Mouse (Mus musculus) testis, adult 2 months (tissue): ENCODE measurements around the gene Brms1.

Source experiments
- CTCF ChIP-seq: fragments of 200-500 bp; IDR thresholded peaks from 2 replicates; pipeline ENCODE4 v1.5.1; 2012; ENCODE audit warnings: low read depth, mild to moderate bottlenecking, inconsistent platforms, low read length, moderate library complexity; ENCODE audit not compliant: control insufficient read depth, insufficient read depth, insufficient replicate concordance
- POLR2A ChIP-seq: fragments of 200-500 bp; IDR thresholded peaks from 2 replicates; pipeline ENCODE4 v1.6.1; 2012; ENCODE audit warnings: low read depth, mild to moderate bottlenecking, inconsistent platforms, low read length, moderate library complexity; ENCODE audit not compliant: control insufficient read depth

GRCm38 (mm10) chr19:5069978-5070377 lies 28.8 kb downstream of the Brms1 start:
- TF ChIP-seq CTCF (no peak), POLR2A (no peak)
